9 mouse cellular contexts compared by ENCODE assay signal in the genomic region with DNA sequence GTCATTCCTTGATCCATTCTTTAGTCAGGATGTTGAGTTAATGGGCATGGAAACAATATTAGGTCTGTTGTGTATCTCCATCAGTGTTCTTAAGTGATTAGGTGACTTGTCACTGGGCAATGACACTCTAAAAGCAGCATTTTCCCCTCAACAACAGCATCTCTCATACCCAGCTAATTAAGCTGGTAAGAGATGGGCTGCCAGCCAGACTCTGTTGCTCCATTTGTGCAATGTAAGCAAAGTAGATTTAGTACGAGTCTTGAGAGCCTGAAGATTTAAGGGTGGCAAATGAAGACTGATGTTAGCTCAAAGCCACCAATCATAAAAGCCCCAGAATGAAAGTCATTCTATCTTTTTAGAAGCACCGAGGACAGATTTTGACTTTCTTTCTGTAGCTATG.
"Had no signal": no experiment of that assay in that cellular context is flagged by ENCODE, and none has a peak within 500 bp of the region (broad histone marks: within the 10 kb centered on the region; RNA-seq: fewer than 3 reads in every experiment).

No protein-coding gene starts in this region.

- ATAC-seq: liver, embryonic 12.5 days; midbrain, embryonic 16.5 days had no signal

- DNase-seq: lung, adult 2 months; lung, postnatal 10 days; midbrain, embryonic 14.5 days; right cerebral cortex, postnatal 14 days; thymus, adult 2 months; thymus, postnatal 25 days; thymus, postnatal 4 days had no signal
